Mouse (Mus musculus) neutrophil, adult 59 days (primary cell): Measurements from ENCODE around the gene Wasf2. TPM values are rescaled to one million over a fixed set of nuclear protein-coding genes. Genes with fewer than 3 reads are reported as not detected.

Experiments used
- total RNA-seq, 2 experiments: library from RNA; stranded (reverse); gene quantifications; 1 replicate in 1 of 2; 2 replicates in 1 of 2; pipeline ENCODE4 v1.2.4; 2023

Wasf2 gene
- total RNA-seq: 100 to 1,000 TPM; 277 to 285 TPM

GRCm38 (mm10) chr4:133129931-133130889, at the start of gene Wasf2:
Wasf2 (plus strand) TSS chr4:133130505.

DNA sequence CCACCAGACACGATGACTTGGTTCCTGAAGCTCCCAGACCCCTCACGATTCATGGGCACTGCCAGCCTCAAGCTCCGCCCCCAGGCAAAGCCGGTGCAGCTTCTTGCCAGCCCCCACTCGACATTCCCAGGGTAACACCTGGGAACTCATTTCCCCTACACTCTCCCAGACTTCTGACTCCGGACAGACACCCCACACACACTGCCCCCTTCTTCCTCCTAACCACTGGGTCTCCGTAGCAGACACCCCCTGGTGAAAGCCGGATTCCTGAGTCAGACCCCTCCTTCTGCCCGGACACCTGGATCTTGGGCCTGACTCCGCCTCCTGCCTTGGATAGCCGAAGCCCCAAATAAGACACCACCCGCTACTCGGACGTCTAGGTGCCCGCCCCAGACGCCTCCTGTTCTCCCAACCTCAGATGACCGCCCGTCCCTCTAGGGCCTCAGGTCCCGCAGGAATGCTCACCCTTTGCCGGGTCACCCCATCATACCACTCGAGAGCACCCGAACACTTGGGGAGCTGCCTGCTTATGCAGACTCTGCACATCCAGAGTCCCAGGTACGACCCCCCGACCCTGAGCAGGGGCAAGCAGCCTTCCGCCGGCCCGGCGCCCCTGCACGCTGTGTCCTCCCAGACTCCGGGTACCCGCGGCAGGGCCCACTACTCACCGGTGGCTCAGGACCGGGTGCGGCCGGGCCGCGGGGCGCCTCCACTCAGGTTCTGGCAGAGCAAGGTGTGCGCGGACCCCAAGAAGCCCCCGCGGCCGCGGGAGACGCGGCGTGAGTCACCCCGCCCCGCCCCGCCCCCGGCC, 81.7 kb downstream of the Wasf2 start, which contains the start of the genes Cd164l2 and Gpr3:
Gene Cd164l2, plus strand, starts transcription at position 381 of the 811 bp plus-strand sequence.
Gene Gpr3, minus strand, starts transcription at position 786 of the 811 bp plus-strand sequence.

DNA sequence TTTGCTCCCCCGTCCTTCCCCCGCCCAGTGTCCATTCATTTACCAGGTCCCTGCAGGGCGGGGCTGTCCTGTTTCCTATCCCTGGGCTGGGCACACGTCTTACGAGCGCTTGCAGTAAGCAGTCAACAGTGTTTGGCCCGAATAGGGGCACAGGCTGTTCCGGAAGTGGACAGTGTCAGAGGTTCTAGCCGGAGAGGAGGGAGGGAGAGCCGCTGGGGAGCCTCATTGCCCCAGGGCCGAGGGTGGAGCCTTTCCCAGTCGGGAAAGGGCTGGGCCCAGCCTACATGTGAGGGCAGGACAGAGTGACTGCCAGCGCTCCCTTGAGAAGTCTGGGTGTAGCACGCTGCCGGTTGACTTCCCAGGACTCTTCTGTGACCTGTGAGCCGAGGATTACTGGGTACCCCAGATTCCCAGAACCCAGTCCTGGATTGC, 110.2 kb downstream of the Wasf2 start, which contains the start of gene Map3k6:
Gene Map3k6, plus strand, starts transcription at position 329 of the 432 bp plus-strand sequence.

Other genes with a start within 250 kb of the Wasf2 start
- gene Stx12, start 246.0 kb upstream of the Wasf2 start, total RNA-seq: 10 to 100 TPM; 17.9 to 20.8 TPM
- gene Fam76a, start 207.9 kb upstream of the Wasf2 start, total RNA-seq: 10 to 100 TPM; 24.7 to 25.6 TPM
- gene Fgr, start 156.4 kb upstream of the Wasf2 start, total RNA-seq: 100 to 1,000 TPM; 281 to 295 TPM
- 1 to 10 TPM; 6.8 to 8.5 TPM for gene Ahdc1, start 119.2 kb upstream of the Wasf2 start, total RNA-seq
- not detected for gene Cd164l2, start 81.6 kb downstream of the Wasf2 start, total RNA-seq
- under 1 TPM in 1 of 2 experiments, not detected in 1; 0.80 TPM for gene Gpr3, start 82.0 kb downstream of the Wasf2 start, total RNA-seq
- gene Map3k6, start 110.3 kb downstream of the Wasf2 start, total RNA-seq: 1 to 10 TPM; 5.3 to 6.1 TPM
- 10 to 100 TPM; 30.6 to 44.3 TPM for gene Sytl1, start 132.6 kb downstream of the Wasf2 start, total RNA-seq
- 10 to 100 TPM; 36.4 to 36.7 TPM for gene Tmem222, start 147.3 kb downstream of the Wasf2 start, total RNA-seq
- 10 to 100 TPM; 62.0 to 62.6 TPM for gene Wdtc1, start 223.0 kb downstream of the Wasf2 start, total RNA-seq
- 10 to 100 TPM; 62.2 to 66.0 TPM for gene Slc9a1, start 239.2 kb downstream of the Wasf2 start, total RNA-seq